Mouse (Mus musculus) stomach, embryonic 14.5 days (tissue): Measurements from ENCODE around the gene Vim. TPM values are rescaled to one million over a fixed set of nuclear protein-coding genes. Genes with fewer than 3 reads are reported as not detected.

Source experiments
- ATAC-seq: fragments of 200-750 bp; cut with Nextera tagmentation; 2 replicates; pipeline ENCODE4 v1.8.0; 2017; ENCODE audit warnings: low read depth, moderate TSS enrichment; ENCODE audit not compliant: insufficient number of reproducible peaks, insufficient read depth, low FRiP score
- H3K27ac ChIP-seq: fragments of 300-500 bp; sonication (generic); 2 replicates; pipeline ENCODE4 v1.5.1; 2014; ENCODE audit warnings: mild to moderate bottlenecking, low read length, moderate library complexity, mixed read lengths
- H3K27me3 ChIP-seq: fragments of 300-500 bp; sonication (generic); 2 replicates; pipeline ENCODE4 v1.6.1; 2014; ENCODE audit warnings: low read length, control low read depth, mixed read lengths; ENCODE audit not compliant: control insufficient read depth, insufficient read depth
- H3K36me3 ChIP-seq: fragments of 300-500 bp; sonication (generic); 2 replicates; pipeline ENCODE4 v1.6.1; 2014; ENCODE audit warnings: mild to moderate bottlenecking, control low read depth, low read length, moderate library complexity, mixed read lengths; ENCODE audit not compliant: control insufficient read depth, insufficient read depth
- H3K4me1 ChIP-seq: fragments of 300-500 bp; sonication (generic); 2 replicates; pipeline ENCODE4 v1.6.1; 2014; ENCODE audit warnings: low read length, control low read depth, mixed read lengths; ENCODE audit not compliant: control insufficient read depth, insufficient read depth
- H3K4me2 ChIP-seq: fragments of 300-500 bp; sonication (generic); replicated peaks from 2 replicates; pipeline ENCODE4 v1.6.1; 2014; ENCODE audit warnings: low read depth, low read length, control low read depth
- H3K4me3 ChIP-seq: fragments of 300-500 bp; sonication (generic); 2 replicates; pipeline ENCODE4 v1.5.1; 2014; ENCODE audit warnings: low read depth, low read length, control low read depth
- H3K9ac ChIP-seq: fragments of 300-500 bp; sonication (generic); replicated peaks from 2 replicates; pipeline ENCODE4 v1.6.1; 2014; ENCODE audit warnings: low read depth, mild to moderate bottlenecking, control low read depth, low read length, moderate library complexity, mixed read lengths
- H3K9me3 ChIP-seq: fragments of 300-500 bp; sonication (generic); 2 replicates; pipeline ENCODE4 v1.6.1; 2016; ENCODE audit warnings: low read depth, low read length, control low read depth; ENCODE audit not compliant: control insufficient read depth
- WGBS: fragments of 180-500 bp; shearing (Covaris S2); extraction: QIAGEN DNeasy Blood & Tissue Kit; methylation state at CpG from one replicate; pipeline ENCODE4 v1.1.7; 2014; 5-methylcytosine and 5-hydroxymethylcytosine counted together
- polyA plus RNA-seq: library from polyadenylated mRNA; unstranded; fragments of >200 nt; fragmentation: Nextera tagmentation; extraction: Ambion mirVana; gene quantifications from 2 replicates; pipeline ENCODE4 v1.2.1, GENCODE M21; 2014

The Vim gene
- polyA plus RNA-seq, 1 experiment from 2014 or later, result 539 TPM

- Histone ChIP-seq H3K9me3 (no peaks in the 10 kb centered on the region), H3K4me2 (peak overlapping the region; percentile 90), H3K4me3 (peak overlapping the region; percentile 82), H3K27me3 (no peaks in the 10 kb centered on the region), H3K27ac (peak overlapping the region; percentile 98), H3K36me3 (peaks cover 13% of the 10 kb centered on the region), H3K4me1 (peaks cover 13% of the 10 kb centered on the region; the same call in 1 of the 2 replicates), H3K9ac (peak overlapping the region; percentile 73)
- peak; percentile 92 for ATAC-seq
- under 1% methylated on average over 46 of the region's 46 CpGs for WGBS
Observed at GRCm38 (mm10) chr2:13574066-13574800, 506 bp downstream of the Vim start.

GRCm38 (mm10) chr2:13574801-13575150, 1.0 kb downstream of the Vim start:
- H3K36me3 ChIP-seq, result peaks cover 18% of the 10 kb centered on the region
- peaks cover 13% of the 10 kb centered on the region; the same call in 1 of the 2 replicates for H3K4me1 ChIP-seq
- H3K4me3 ChIP-seq, result peak overlapping the region; percentile 82
- H3K9me3 ChIP-seq, result no peaks in the 10 kb centered on the region
- ATAC-seq, result no peak
- under 1% methylated on average over 21 of the region's 21 CpGs for WGBS
- peak overlapping the region; percentile 73 for H3K9ac ChIP-seq
- H3K4me2 ChIP-seq, result peak overlapping the region; percentile 90
- H3K27me3 ChIP-seq, result no peaks in the 10 kb centered on the region
- peak overlapping the region; percentile 98 for H3K27ac ChIP-seq

GRCm38 (mm10) chr2:13575287-13575801, 1.6 kb downstream of the Vim start:
- Histone ChIP-seq H3K27ac (peak overlapping the region; percentile 98), H3K4me3 (peak overlapping the region; percentile 82), H3K9ac (peak overlapping the region; percentile 73), H3K4me2 (peak overlapping the region; percentile 90), H3K27me3 (no peaks in the 10 kb centered on the region), H3K36me3 (peaks cover 24% of the 10 kb centered on the region), H3K9me3 (no peaks in the 10 kb centered on the region), H3K4me1 (peaks cover 13% of the 10 kb centered on the region; the same call in 1 of the 2 replicates)
- ATAC-seq, result no peak
- 0% methylated on average over 13 of the region's 13 CpGs for WGBS

- Histone ChIP-seq H3K9ac (peak overlapping the region; percentile 73; the same call in 1 of the 2 replicates), H3K4me3 (peak overlapping the region; percentile 82), H3K27ac (peak overlapping the region; percentile 98), H3K36me3 (peaks cover 29% of the 10 kb centered on the region), H3K4me2 (peak overlapping the region; percentile 90), H3K4me1 (peaks cover 13% of the 10 kb centered on the region; the same call in 1 of the 2 replicates), H3K9me3 (no peaks in the 10 kb centered on the region), H3K27me3 (no peaks in the 10 kb centered on the region)
- ATAC-seq, result no peak
- 19% methylated on average over 6 of the region's 6 CpGs for WGBS
Observed at GRCm38 (mm10) chr2:13575926-13576325, 2.2 kb downstream of the Vim start.

- WGBS, result 98% methylated on average over 1 of the region's 1 CpGs
Observed at GRCm38 (mm10) chr2:13577399-13577798, 3.7 kb downstream of the Vim start.

GRCm38 (mm10) chr2:13578473-13579152, 4.9 kb downstream of the Vim start:
- Histone ChIP-seq H3K36me3 (peaks cover 43% of the 10 kb centered on the region), H3K27ac (no peak overlapping the region), H3K4me1 (peaks cover 5% of the 10 kb centered on the region; the same call in 1 of the 2 replicates), H3K4me2 (no peak overlapping the region), H3K9me3 (no peaks in the 10 kb centered on the region), H3K4me3 (no peak overlapping the region), H3K27me3 (no peaks in the 10 kb centered on the region), H3K9ac (no peak overlapping the region)
- 83% methylated on average over 14 of the region's 14 CpGs for WGBS
- no peak for ATAC-seq

More at GRCm38 (mm10) chr2:13577399-13577798, 3.7 kb downstream of the Vim start:
- ATAC-seq, result no peak
- H3K9me3 ChIP-seq, result no peaks in the 10 kb centered on the region
- peaks cover 8% of the 10 kb centered on the region; the same call in 1 of the 2 replicates for H3K4me1 ChIP-seq
- H3K4me3 ChIP-seq, result no peak overlapping the region
- H3K36me3 ChIP-seq, result peaks cover 43% of the 10 kb centered on the region
- no peak overlapping the region for H3K27ac ChIP-seq
- no peaks in the 10 kb centered on the region for H3K27me3 ChIP-seq
- H3K9ac ChIP-seq, result no peak overlapping the region
- H3K4me2 ChIP-seq, result 0 out of 2 replicates have a peak overlapping the region, but pooled peaks have one; percentile 18

GRCm38 (mm10) chr2:13579315-13579714, 5.6 kb downstream of the Vim start:
- WGBS, result 90% methylated on average over 8 of the region's 8 CpGs
- H3K9me3 ChIP-seq, result no peaks in the 10 kb centered on the region
- ATAC-seq, result no peak
- H3K36me3 ChIP-seq, result peaks cover 43% of the 10 kb centered on the region
- H3K4me3 ChIP-seq, result no peak overlapping the region
- H3K27me3 ChIP-seq, result no peaks in the 10 kb centered on the region
- H3K9ac ChIP-seq, result no peak overlapping the region
- peaks cover 5% of the 10 kb centered on the region; the same call in 1 of the 2 replicates for H3K4me1 ChIP-seq
- H3K27ac ChIP-seq, result no peak overlapping the region
- H3K4me2 ChIP-seq, result no peak overlapping the region

GRCm38 (mm10) chr2:13579991-13580390, 6.3 kb downstream of the Vim start:
- no peaks in the 10 kb centered on the region for H3K27me3 ChIP-seq
- H3K4me1 ChIP-seq, result peaks cover 5% of the 10 kb centered on the region; the same call in 1 of the 2 replicates
- H3K36me3 ChIP-seq, result peaks cover 43% of the 10 kb centered on the region
- 64% methylated on average over 11 of the region's 11 CpGs for WGBS
- H3K4me3 ChIP-seq, result no peak overlapping the region
- no peak overlapping the region for H3K9ac ChIP-seq
- no peak overlapping the region for H3K4me2 ChIP-seq
- no peak for ATAC-seq
- no peaks in the 10 kb centered on the region for H3K9me3 ChIP-seq
- no peak overlapping the region for H3K27ac ChIP-seq
